Mouse (Mus musculus): ENCODE measurements around the gene Mfsd2a.

GRCm38 (mm10) chr4:122905359-122905758, 55.6 kb downstream of the Mfsd2a start:
- TF ChIP-seq POLR2A (IDR thresholded peaks at IDR 0.05; ENCODE audit: borderline replicate concordance, extremely low read depth, low read depth, low read length) (no peak), CTCF (IDR thresholded peaks at IDR 0.05; ENCODE audit: insufficient read depth, low read length) (no peak)

All from lung, adult 2 months (tissue).